Mouse (Mus musculus) spleen, postnatal 10 days (tissue): ENCODE data around the gene Lemd2.

Experiments
- DNase-seq, 2 experiments: peaks; one replicate each; pipeline ENCODE4 v3.0.0; 2021 to 2022; ENCODE audit warnings: low spot score in 2 of 2

The Lemd2 gene

DNA sequence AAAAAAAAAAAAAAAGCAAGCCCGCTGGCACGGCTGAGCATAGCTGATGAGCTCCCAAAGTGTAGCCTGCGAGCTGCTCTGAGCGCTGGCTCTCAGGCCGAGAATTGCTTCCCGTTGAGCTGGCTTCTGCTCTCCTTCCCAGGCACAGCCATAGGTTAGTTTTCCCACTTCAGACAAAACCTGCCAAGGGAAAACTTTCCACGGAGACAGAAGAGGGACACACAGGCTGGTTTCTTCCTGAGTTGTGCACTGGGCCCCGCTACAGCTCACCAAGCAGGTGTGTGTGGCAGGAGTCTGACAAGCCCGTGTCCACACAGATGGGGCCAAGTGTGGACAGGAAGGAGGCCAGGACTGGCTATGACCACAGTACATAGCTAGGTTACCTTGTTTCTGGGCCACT lies 15.4 kb downstream of the Lemd2 start:
- DNase-seq = no peak

DNA sequence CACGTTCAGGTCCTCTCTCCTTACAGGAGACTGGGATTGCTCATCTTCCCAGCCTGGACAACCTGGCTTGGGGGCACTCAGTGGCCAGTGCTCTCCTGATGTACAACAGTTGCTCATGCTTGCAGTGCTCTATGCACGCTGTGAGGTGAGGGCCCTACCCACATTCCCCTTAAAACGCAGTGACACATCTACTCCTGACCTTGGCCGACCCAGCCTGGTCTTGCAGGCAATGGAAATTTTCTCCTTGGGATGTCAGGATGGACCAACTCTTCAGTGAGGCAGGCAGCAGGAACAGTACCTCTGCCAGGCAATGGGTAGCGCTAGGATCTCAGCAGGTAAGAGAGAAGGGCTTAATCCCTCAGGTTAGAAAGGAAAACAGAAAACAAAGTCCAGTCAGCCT lies 17.2 kb downstream of the Lemd2 start:
- no peak for DNase-seq

DNA sequence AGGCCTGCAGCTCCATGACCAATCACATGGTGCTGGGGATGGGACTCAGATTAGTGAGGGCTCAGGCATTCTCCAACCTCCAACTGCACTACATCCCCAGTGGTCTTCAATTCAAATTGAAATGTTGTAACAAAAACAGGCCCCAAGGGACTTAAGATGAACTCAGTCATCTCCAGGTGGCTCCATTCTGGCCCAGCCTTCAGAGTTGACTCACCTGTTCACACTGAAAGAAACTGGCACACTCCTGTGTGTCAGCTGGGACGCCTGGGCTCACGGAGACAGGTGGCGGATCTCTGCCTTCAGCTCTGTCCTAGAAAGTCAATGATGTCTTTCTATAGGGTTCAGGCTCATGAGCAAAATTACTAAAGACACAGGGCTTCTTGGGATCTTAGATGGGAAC lies 18.2 kb downstream of the Lemd2 start:
- no peak for DNase-seq

DNA sequence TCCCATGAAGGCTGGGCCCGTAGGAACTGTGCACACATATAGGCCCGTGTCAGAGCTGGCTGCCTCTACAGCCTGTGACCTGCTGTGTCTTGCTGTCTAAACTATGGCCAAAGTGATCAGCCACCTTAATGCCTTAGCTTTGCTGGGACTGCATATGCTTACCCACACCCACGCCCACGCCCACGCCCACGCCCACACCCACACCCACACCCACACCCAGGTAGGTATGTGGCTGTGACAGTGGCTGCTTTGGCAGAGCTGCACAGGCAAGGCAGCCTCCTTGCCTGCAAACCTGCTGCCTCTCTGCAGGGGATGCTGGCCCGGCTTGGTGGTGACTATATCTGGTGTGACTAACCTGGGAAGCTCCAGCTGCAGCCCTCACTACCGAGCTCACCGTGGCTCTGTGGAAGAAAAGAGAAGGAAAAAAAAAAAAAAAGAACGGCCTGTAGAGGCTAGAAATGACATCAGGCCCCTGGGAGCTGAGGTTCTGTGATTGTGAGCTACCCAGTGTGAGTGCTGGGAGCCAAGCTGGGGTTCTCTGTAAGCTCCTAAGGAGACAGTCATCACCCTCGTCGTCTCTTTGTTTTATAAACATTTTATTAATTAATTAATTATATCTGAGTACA lies 20.5 kb downstream of the Lemd2 start:
- no peak for DNase-seq

DNA sequence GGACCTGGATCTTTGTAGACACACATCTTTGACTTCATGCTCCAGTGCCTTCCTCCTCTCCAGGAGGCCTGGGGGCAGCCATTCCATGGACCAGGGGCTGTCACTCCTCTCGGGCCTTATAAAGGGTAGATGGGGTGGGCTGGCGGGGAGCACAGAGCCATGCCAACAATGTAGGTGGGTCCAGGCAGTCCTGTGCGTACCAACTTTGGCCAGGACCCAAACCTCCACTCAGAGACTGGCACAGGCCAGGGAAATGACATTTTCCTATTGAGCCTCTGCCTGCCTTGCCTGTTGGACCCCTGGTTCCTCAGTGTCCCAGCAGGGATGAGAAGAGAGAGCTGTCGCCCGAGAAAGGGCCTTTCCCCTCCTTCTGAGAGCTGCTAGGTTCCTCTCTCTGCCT lies 21.9 kb downstream of the Lemd2 start:
- no peak for DNase-seq

DNA sequence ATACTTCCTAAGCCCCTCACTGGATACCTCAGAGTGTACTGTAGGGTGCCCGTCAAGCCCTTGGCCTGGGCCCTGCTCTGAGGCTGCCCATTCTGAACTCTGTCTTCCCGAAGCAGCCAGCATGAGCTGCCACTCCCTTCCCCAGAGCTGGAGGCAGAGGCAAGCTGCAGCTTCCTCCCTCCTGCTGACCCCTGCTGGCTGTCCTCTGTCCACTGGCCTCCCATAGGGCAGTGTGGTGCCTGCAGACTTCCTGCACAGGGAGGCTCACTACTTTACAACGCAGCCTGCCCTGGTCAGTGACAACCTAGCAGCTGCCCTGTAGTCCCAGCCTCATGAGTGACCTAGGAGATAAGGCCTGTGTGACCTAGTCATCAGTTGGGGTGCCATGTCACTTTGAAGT lies 22.6 kb downstream of the Lemd2 start:
- no peak for DNase-seq

DNA sequence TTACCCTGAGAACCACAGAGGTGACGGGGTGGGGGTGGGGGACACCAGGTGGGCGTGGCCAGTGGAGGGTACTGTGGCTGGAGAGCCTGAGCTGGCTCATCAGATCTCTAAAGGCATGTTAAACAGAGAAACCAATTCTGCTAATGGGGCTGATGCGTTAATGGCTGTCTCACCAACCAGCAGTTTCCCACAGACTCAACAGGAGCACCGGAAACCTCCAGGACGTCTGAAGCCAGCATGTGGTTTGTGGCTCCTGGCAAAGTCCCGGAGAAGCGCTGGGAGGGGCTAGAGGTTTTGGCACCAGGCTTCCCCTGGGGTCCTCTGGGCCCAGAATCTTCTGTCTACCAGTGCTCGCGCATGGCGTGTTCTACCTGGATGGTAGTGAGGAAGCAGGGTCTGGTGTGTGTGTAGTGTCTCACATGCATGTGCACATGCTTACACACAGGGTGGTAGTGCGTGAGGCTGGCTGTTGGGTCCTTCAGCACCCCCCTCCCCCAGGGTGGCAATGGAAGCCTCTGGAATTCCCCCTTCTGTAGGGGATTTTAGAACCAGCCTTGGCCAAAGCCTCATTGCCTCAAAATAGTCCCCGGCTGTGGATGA lies 24.5 kb downstream of the Lemd2 start:
- DNase-seq = no peak

DNA sequence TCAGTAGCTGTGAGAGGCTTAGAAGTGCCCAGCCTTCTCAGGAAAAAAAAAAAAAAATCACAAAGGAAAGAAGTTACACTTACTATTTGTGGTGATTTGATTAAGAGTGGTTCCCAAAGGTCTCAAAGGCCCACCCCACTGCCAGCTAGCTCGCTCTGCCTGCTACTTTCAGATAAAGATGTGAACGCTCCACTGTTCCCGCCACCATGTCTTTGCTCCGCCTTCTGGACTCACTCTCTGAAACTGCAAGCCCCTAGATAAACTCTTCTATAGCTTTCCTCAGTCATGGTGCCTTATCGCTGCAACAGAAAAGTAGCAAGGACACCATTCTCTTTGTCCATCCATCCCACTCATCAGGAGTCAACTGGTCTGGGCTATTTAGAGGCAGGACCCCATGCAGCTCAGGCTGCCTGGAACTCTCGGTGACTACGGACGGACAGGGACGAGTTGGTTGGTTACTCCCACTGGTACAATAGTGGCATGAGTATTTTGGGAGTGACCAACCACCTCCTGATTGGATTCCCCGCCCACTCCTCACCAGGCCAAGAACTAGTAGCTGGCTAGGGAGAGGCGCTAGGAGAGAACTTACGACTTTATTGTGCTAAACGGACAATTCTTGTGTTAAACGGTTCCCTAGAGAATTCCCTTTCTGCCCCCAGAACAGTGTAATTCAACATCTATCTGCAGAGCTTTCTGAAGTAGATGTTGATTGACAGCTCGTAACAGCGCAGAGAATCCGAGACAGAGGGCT lies 25.7 kb downstream of the Lemd2 start:
- DNase-seq = no peak

DNA sequence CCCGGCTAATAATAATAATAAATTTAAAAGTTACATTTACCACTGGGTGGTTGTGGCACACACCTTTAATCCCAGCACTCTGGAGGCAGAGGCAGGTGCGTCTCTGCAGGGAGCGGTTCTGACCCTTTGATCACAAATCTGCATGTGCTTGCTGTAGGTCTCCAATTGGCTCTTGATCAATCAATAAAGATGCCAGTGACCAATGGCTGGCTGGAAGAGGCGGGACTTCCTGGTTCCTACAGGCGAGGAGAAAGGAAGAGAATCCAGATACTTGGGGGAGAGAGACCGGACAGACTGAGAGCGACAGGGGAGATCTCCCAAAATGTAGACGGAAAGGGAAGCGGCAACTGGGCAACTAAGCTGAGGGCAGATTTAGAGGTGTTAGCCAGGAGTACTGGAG lies 26.2 kb downstream of the Lemd2 start:
- no peak for DNase-seq

DNA sequence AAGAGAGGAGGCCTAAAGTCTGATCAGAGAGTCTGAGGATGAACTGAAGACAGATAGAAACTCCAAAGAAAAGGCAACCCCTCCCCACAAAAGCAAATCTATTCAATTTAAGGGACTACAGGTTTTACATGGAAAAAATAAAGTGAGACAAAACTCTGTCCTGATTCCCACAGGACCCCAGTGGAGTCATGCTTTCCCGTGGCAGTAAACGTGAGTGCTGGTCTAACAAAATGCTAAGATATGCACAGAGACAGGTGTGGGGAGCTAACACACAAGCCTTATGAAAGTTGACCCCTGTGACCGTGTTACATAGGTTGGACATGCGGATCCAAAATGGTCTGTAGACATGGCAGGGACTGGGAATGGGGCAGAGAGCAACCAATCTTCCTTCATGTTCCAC lies 27.5 kb downstream of the Lemd2 start:
- no peak for DNase-seq

DNA sequence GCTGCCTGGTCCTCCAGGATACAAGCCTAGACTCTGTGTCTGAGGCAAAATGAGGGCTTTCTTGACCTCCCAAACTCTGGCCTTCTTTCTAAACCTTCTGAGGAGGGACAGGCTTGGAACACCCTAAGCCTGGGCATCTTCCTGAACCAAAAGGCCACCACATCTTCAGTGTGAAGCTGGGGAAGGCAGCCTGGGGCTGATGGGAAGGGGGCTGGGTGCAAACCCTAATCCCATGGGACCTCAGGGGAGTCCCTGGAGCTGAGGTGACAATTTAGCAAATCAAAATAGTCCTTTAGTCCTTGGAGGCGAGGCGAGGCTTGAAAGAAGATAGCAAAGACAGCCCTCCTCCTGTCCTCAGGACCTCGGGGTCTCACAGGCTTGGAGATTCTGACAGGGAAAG lies 28.0 kb downstream of the Lemd2 start:
- no peak for DNase-seq

DNA sequence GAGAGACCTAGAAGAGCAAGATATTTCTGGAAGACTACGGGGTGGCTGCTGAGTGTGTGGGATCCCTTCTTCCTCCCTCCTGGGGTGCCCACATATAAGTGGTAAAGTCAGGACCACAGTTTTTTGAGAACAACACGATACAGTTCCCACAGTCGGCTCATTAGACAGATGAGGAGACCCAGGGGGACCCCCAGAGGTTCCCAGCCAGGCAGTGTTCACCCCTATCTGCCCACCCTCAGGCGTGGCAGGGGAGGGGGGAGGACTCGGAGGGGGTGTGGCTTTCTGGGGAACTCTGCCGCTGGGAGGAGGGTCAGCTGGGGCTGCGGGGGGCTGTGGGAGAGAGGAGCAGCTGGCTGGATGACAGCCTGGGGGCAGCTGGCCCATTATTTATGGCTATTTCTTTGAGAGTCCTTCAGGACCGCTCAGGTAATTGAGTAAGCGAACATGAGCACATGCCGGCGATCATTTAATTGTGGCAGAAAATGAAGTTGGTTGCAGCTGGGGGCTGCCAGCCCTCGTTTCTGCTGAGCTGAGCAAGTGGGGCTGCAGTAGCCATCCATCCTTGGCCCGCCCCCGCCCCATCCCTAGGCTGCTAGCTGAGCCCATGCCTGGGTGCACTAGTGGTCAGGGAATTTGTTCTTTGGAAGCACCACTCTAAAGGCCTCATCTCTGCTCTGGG lies 28.9 kb downstream of the Lemd2 start:
- no peak for DNase-seq

DNA sequence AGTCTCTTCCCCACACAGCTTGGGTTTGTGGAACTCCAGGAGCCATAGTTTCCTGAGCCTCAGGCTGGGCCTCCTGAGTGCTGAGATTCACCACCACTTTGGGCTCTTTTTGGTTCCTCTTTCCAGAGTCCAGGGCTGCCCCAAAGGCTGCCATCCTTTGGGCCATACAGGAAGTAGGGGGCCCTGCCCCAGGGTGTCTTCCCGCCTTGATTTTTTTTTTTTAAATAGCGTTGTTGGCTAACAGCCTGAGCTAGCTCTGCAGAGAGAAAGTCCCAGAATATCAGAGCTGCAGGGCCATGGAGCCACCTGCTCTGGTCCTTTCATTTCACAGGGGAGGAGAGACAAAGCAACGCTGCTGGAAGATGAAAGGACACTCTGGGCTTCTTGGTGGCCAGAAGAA lies 30.6 kb downstream of the Lemd2 start:
- DNase-seq = no peak

DNA sequence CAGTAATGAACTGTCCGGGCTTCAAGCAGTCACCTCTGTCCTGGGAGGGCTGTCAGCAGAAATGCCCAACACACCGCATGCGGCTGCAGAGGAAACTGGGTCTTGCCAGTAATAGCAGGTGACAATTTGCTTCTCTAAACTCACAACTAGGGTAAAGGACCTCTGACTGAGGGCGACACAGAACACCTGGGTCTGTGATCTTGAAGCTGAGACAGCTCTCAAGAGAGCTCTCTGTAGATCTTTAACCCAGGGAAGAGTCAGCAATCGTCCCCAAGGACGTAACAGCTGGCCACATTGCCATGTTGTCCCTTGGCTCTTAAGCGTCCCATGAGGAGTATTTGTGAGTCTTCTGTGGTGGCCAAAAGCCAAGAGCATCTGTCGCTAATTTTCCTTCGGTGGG lies 31.8 kb downstream of the Lemd2 start:
- DNase-seq = no peak

DNA sequence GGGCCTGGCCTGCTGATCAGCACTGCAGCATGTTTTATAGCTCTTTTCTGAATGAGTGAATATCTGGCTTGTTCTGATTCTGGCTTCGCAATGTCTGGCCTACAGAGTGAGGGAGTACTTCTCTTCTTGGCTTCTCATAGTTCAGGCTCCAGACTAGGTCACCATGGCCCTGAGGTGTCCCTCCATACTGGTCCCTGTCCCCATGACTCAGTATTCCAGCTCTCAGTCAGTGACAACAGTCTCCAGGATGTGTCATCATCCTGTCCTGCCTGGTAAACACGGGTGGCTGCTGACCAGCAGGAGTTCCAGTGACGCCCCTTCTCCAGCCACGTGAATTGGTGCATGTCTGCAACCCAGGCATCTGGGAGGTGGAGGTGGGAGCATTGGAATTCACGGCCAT lies 33.1 kb downstream of the Lemd2 start:
- no peak for DNase-seq

DNA sequence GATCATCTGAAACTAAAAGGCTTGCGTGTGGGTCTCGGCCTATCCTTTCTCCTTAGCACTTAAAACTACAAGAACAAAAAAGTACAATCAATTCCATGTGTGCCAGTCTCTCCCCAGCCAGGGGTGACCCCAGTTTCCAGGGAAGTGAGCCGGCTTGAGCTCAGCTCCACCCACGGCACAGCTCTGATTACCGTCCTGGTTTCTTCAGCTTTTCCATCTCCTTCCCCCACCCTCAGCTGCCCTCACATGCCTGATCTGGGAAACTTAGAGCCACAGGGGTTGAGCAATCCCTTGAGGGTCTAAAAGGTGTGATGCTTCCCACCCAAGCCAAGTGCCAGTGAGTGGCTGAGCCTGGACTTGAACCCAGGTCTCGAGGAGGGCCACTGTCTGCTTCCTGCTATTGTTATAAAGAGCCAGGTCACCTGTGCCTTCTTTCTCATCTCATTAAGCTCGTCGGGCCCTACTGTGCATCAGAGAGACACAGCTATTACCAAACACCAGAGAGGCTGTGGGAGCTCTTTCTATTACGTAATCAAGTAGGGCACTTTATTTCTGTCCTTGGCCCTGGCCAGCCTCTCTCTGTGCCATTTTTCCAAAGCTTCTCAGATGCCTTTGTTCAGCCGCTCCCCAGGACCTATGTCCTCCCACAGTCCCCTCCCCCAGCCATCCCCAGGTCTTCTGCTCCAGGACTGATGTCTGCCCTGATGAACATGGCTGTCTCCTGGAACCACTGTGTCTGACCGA lies 34.1 kb downstream of the Lemd2 start:
- DNase-seq = no peak

DNA sequence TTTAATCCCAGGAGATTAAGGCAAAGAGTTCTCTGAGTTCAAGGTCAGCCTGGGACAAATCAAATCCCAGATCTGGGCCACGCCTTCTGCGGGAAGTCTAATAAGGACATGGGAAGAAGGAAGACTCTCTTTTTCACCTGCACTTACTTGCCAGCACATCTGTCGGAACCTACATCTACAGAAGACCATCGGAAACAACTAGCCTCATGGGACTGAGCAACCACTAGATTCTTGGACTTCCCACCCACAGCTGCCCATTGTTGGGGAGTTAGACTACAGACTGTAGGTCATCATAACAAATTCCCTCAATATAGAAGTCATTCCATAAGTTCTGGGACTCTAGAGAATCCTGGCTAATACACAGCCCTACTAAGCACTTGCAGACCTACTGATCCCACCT lies 35.7 kb downstream of the Lemd2 start:
- DNase-seq = no peak

DNA sequence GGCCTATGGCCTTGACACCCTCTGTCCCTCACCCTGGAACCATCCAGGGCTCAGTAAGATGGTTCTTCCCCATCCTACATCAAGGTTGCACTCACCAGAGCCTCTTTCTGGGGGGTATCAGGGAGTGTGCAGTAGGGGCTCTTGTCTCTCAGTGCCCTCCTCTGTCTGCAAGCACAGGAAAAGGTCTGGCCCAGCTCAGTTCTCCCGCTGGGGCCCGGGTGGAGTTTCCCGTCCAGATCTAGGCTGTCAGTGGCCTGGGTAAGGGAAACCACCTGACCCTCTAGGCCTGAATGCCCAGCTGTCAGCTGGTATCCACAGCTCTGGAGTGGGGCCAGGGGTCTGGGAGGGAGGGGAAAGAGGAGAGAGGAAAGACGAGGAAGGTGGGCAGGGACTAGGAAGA lies 36.7 kb downstream of the Lemd2 start, which contains the start of gene Ip6k3:
Ip6k3 (minus strand) TSS at position 251 of the 400 bp plus-strand sequence.
- DNase-seq = no peak

DNA sequence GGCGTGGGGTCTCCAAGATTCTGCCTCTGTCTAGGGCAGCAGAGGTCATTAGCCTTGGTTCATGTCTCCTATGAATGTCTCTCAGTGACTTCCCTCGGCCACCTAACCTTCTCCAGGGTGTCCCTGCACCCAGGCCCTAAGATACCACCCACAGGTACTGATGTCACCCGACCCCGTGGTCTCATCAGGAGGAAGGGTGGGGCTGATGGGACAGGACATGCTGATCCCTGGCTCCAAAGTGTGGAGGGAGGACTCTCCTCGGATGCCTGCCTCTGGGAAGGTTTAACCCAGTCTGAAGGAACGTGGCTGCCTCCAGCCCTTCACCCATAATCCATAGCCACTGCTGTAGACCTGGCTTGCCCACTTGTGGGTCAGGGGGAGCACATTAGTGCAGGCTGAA lies 37.4 kb downstream of the Lemd2 start:
- DNase-seq = no peak

DNA sequence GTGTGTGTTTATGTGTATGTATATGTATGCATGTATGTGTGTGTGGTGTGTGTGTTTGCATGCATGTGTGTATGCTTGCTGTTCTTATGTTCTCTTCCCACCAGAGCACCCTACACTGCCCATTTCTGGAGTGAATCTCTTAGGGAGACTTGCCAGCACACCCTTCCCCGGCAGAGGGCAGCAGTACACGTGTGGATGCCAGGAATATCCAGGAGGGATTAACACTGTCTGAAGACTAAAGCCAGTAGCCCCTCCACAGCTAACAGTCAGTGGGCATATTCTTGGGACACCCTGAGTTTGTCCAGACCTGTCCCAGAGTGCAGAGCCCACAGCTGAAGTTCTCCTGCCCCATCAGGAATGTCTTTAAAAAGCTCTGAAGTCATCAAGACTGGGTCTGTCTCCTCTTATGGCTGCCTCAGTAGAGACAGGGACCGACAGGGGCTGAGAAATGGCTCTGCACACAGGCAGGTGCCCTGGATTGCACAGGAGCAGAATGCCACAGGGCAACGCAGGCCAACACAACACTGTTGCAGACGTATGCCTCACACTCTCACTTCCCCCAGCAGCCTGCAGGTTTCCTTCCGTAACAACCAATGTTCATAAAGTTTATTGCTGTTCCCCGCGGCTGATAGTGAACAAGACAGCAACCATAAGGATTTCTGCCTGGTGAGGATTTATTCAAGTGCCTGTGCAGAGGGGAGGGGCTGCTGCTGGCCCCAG lies 39.1 kb downstream of the Lemd2 start:
- DNase-seq = no peak

DNA sequence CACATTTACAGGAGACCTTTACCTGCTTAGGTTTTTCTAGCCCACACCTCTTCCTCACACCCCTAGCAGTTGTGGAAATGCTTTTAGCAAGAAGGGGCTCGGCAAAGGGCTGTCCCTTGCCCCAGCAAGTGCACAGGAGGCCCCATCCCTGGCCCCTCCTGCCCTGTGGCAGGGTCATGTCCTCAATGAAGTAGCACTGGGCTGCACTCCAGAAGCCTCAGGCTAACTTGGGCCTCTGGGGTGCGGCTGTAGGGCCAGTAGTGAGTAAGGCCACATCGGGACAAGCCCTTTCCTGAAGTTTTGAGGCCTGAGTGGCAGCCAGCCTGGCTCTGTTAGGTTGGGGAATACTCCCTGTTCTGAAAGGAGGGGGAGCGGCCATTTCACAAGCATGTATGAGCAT lies 43.4 kb downstream of the Lemd2 start:
- no peak for DNase-seq
